Mouse (Mus musculus): ENCODE data around the gene Gnmt. TPM values are rescaled to one million over a fixed set of nuclear protein-coding genes. Genes with fewer than 3 reads are reported as not detected.

Gene Gnmt
- polyA plus RNA-seq, 1 experiment from 2014 or later, result 2.4 TPM

DNA sequence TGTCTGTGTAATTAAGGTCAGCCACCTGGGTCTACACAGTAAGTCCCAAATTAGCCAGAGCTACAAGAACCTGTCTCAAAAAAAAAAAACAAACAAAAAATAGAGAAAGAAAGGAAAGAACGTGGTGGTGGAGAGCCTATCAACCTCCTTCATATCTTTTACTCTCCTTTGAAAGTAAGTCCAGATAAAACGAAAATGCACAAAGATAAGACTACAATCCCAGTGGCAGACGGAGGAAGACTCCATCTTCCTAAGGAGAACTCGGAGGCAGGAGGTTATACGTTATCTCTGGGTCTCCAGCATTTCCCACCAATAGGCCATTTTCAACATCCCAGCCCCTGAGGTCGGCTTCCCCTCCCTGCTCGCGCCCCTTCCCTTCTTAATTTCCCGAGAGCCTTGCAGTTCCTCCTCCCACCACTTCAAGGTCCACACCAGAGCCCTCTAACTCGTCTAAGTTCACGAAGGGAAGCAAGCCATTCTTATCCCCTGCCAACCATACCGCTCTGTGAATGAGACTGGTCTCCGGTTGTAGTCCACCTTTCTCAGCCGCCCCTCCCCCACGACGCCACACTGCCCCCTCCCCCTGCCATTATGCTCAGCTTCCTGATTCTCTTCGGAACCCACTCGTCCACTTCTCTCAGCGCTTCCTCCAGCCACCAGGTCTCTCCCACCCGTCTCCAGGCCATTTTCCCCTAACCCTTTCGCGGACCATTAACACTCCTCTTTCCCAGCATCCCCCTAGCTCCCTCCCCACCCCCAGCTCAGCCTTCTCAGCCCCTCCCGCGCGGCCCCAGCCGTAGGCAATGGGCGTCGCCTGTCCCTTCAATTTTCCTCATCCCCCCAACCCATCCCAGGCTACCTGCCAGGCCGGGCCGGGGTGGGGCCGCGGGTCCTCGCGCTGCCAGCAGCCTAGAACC, 48.9 kb downstream of the Gnmt start:
- peak overlapping the region; percentile 82 for H3K9ac ChIP-seq (replicated peaks; ENCODE audit: low read length)
- H3K4me3 ChIP-seq (ENCODE audit: low read length), result peak overlapping the region; percentile 91
- H3K36me3 ChIP-seq (ENCODE audit: insufficient read depth, low read length), result peaks cover 48% of the 10 kb centered on the region
- peak; percentile 44 for ATAC-seq (ENCODE audit: low FRiP score, low TSS enrichment)
- H3K9me3 ChIP-seq (ENCODE audit: low read length), result no peaks in the 10 kb centered on the region
- no peaks in the 10 kb centered on the region for H3K27me3 ChIP-seq (ENCODE audit: insufficient read depth, low read length)
- 0% methylated on average over 33 of the region's 34 CpGs for WGBS
- peaks cover 31% of the 10 kb centered on the region for H3K4me1 ChIP-seq (ENCODE audit: insufficient read depth, low read length)
- peak overlapping the region; percentile 70 for H3K4me2 ChIP-seq (replicated peaks; ENCODE audit: low read depth, low read length)
- peak overlapping the region; percentile 97 for H3K27ac ChIP-seq (ENCODE audit: low read length)

DNA sequence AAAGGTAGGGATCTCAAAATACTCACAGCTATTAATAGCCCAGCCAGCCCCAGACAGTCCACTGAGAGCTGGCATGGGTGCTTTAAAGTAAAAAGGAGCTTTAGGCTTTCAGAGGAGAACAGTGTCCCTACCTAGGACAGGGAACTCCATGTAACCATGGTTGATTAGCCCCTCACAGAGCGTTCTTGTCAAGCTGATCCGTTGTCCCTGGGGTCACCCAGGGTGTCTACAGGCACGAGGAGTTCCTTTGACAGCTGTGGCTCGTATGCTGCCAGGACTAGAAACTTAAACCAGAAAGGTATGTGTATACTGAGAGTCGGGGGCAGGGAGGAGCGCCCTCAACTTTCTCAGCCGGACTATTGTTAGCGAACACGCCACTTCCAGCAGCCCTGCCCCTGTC, 50.1 kb downstream of the Gnmt start:
- Histone ChIP-seq H3K27me3 (ENCODE audit: insufficient read depth, low read length) (no peaks in the 10 kb centered on the region), H3K9ac (replicated peaks; ENCODE audit: low read length) (peak overlapping the region; percentile 82), H3K9me3 (ENCODE audit: low read length) (no peaks in the 10 kb centered on the region), H3K4me1 (ENCODE audit: insufficient read depth, low read length) (peaks cover 40% of the 10 kb centered on the region), H3K4me2 (replicated peaks; ENCODE audit: low read depth, low read length) (peak overlapping the region; percentile 70), H3K27ac (ENCODE audit: low read length) (peak overlapping the region; percentile 97; the same call in 1 of the 2 replicates), H3K36me3 (ENCODE audit: insufficient read depth, low read length) (peaks cover 37% of the 10 kb centered on the region), H3K4me3 (ENCODE audit: low read length) (peak overlapping the region; percentile 91)
- no peak for ATAC-seq (ENCODE audit: low FRiP score, low TSS enrichment)
- WGBS, result 23% methylated on average over 9 of the region's 9 CpGs

DNA sequence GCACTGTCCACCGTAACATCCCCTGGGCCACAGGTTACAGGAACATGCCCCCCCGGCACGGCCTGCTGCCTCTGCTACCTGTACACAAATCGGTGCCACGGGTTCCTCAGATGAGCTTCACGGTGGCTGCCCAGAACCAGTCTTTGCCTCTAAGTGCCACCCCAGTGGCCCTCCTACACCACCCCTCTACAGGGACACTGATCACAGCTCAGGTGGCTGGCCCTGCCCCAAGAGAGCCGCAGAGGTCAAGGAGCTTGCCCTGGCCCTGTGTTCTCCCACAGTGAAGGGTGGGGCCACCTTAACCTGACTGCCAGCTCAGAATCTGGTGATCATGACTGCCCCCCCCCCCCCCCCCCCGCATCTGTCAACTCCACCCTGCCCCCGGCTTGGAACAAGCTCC, 50.6 kb downstream of the Gnmt start, which contains the start of gene Mea1:
Gene Mea1, plus strand, starts transcription at position 378 of the 400 bp plus-strand sequence.
- Histone ChIP-seq H3K4me3 (ENCODE audit: low read length) (peak within 1 kb of the TSS; percentile 91), H3K9me3 (ENCODE audit: low read length) (no peaks in the 10 kb centered on the region), H3K4me1 (ENCODE audit: insufficient read depth, low read length) (peaks cover 41% of the 10 kb centered on the region), H3K36me3 (ENCODE audit: insufficient read depth, low read length) (peaks cover 32% of the 10 kb centered on the region), H3K4me2 (replicated peaks; ENCODE audit: low read depth, low read length) (peak within 1 kb of the TSS; percentile 70), H3K27ac (ENCODE audit: low read length) (peak within 1 kb of the TSS; percentile 97; the same call in 1 of the 2 replicates), H3K9ac (replicated peaks; ENCODE audit: low read length) (peak within 1 kb of the TSS; percentile 82), H3K27me3 (ENCODE audit: insufficient read depth, low read length) (no peaks in the 10 kb centered on the region)
- ATAC-seq (ENCODE audit: low FRiP score, low TSS enrichment), result no peak
- 61% methylated on average over 8 of the region's 9 CpGs for WGBS

Other genes with a start within 250 kb of the Gnmt start
- 0.15 and 0.23 TPM in 2 replicates for gene Ttbk1, start 241.5 kb downstream of the Gnmt start, polyA plus RNA-seq (2015; fragmentation: Nextera tagmentation; extraction: Ambion mirVana)
- gene Dnph1, start 232.5 kb downstream of the Gnmt start, polyA plus RNA-seq (2015; fragmentation: Nextera tagmentation; extraction: Ambion mirVana), result 56.5 and 60.3 TPM in 2 replicates
- 6.5 TPM in 2 replicates for gene Cul9, start 182.8 kb downstream of the Gnmt start, polyA plus RNA-seq (2015; fragmentation: Nextera tagmentation; extraction: Ambion mirVana)
- gene Srf, start 173.0 kb downstream of the Gnmt start, polyA plus RNA-seq (2015; fragmentation: Nextera tagmentation; extraction: Ambion mirVana), result 8.2 and 9.3 TPM in 2 replicates
- 153 and 157 TPM in 2 replicates for gene Ptk7, start 99.7 kb downstream of the Gnmt start, polyA plus RNA-seq (2015; fragmentation: Nextera tagmentation; extraction: Ambion mirVana)
- gene Klc4, start 83.1 kb downstream of the Gnmt start, polyA plus RNA-seq (2015; fragmentation: Nextera tagmentation; extraction: Ambion mirVana), result 49.7 and 58.0 TPM in 2 replicates
- gene Mrpl2, start 82.9 kb downstream of the Gnmt start, polyA plus RNA-seq (2015; fragmentation: Nextera tagmentation; extraction: Ambion mirVana), result 118 and 123 TPM in 2 replicates
- 62.2 and 68.2 TPM in 2 replicates for gene Cul7, start 78.8 kb downstream of the Gnmt start, polyA plus RNA-seq (2015; fragmentation: Nextera tagmentation; extraction: Ambion mirVana)
- gene Rrp36, start 54.8 kb downstream of the Gnmt start, polyA plus RNA-seq (2015; fragmentation: Nextera tagmentation; extraction: Ambion mirVana), result 69.2 and 69.6 TPM in 2 replicates
- 162 and 172 TPM in 2 replicates for gene Mea1, start 50.4 kb downstream of the Gnmt start, polyA plus RNA-seq (2015; fragmentation: Nextera tagmentation; extraction: Ambion mirVana)
- 137 and 141 TPM in 2 replicates for gene Klhdc3, start 48.3 kb downstream of the Gnmt start, polyA plus RNA-seq (2015; fragmentation: Nextera tagmentation; extraction: Ambion mirVana)
- gene Ppp2r5d, start 24.1 kb downstream of the Gnmt start, polyA plus RNA-seq (2015; fragmentation: Nextera tagmentation; extraction: Ambion mirVana), result 110 and 112 TPM in 2 replicates
- 26.8 and 27.4 TPM in 2 replicates for gene Pex6, start 17.7 kb downstream of the Gnmt start, polyA plus RNA-seq (2015; fragmentation: Nextera tagmentation; extraction: Ambion mirVana)
- 85.9 and 94.5 TPM in 2 replicates for gene Cnpy3, start 23.0 kb upstream of the Gnmt start, polyA plus RNA-seq (2015; fragmentation: Nextera tagmentation; extraction: Ambion mirVana)
- gene Ptcra, start 34.5 kb upstream of the Gnmt start, polyA plus RNA-seq (2015; fragmentation: Nextera tagmentation; extraction: Ambion mirVana), result 0.22 and 0.29 TPM in 2 replicates
- gene 2310039H08Rik, start 43.5 kb upstream of the Gnmt start, polyA plus RNA-seq (2015; fragmentation: Nextera tagmentation; extraction: Ambion mirVana), result 76.1 and 89.9 TPM in 2 replicates
- 165 and 173 TPM in 2 replicates for gene Rpl7l1, start 53.5 kb upstream of the Gnmt start, polyA plus RNA-seq (2015; fragmentation: Nextera tagmentation; extraction: Ambion mirVana)
- gene Bicral, start 129.3 kb upstream of the Gnmt start, polyA plus RNA-seq (2015; fragmentation: Nextera tagmentation; extraction: Ambion mirVana), result 3.2 and 3.6 TPM in 2 replicates
- 49.8 and 54.7 TPM in 2 replicates for gene Tbcc, start 161.5 kb upstream of the Gnmt start, polyA plus RNA-seq (2015; fragmentation: Nextera tagmentation; extraction: Ambion mirVana)
- 0.09 and 0.14 TPM in 2 replicates for gene Prph2, start 181.3 kb upstream of the Gnmt start, polyA plus RNA-seq (2015; fragmentation: Nextera tagmentation; extraction: Ambion mirVana)